Mouse (Mus musculus) lung, adult 2 months (tissue): ENCODE results near the gene Kcnj11.

ENCODE experiments used
- CTCF ChIP-seq: fragments of 200-500 bp; IDR thresholded peaks from 2 replicates; pipeline ENCODE4 v1.5.1; 2011; ENCODE audit warnings: mild to moderate bottlenecking, low read length, control low read depth; ENCODE audit not compliant: insufficient read depth
- POLR2A ChIP-seq: fragments of 200-500 bp; IDR thresholded peaks from 2 replicates; pipeline ENCODE4 v1.6.1; 2011; ENCODE audit warnings: low read depth, mild to moderate bottlenecking, control low read depth, low read length, borderline replicate concordance; ENCODE audit errors: extremely low read depth

DNA sequence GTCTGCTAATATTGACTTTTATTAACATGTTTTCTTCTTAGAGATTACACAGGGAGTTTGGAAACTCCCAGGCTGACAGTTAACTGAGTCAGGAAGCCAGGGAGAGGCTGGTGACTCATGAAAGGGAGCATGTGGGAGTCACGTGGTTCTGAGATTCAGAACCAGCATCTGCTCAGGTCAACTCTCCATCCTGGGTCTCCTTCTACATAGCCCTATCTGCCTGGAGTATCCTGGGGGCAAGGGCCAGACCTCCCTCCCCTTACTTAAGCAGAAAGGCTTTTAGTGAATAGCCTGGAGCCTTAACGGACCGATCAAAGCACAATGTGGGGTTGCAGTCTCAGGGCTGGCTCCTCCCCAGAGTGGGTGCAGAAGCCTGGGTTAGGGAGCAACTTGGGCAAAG, 30.7 kb upstream of the Kcnj11 start:
- TF ChIP-seq POLR2A (no peak), CTCF (no peak)
